Mouse (Mus musculus) small intestine, adult 2 months (tissue): ENCODE measurements around the gene Pus10. TPM values are rescaled to one million over a fixed set of nuclear protein-coding genes. Genes with fewer than 3 reads are reported as not detected.

Experiments used
- H3K27ac ChIP-seq: fragments of 200-500 bp; 2 replicates; pipeline ENCODE4 v1.5.1; 2012; ENCODE audit warnings: low read depth, low read length, control low read depth, inconsistent platforms; ENCODE audit not compliant: insufficient read depth
- H3K27me3 ChIP-seq: fragments of 200-500 bp; 2 replicates; pipeline ENCODE4 v1.6.1; 2012; ENCODE audit warnings: mild to moderate bottlenecking, moderate library complexity, low read length, inconsistent platforms; ENCODE audit not compliant: control insufficient read depth, insufficient read depth
- H3K36me3 ChIP-seq: fragments of 200-500 bp; 2 replicates; pipeline ENCODE4 v1.6.1; 2012; ENCODE audit warnings: mild to moderate bottlenecking, low read length, control low read depth, inconsistent platforms; ENCODE audit not compliant: control insufficient read depth, insufficient read depth
- H3K4me1 ChIP-seq: fragments of 200-500 bp; 2 replicates; pipeline ENCODE4 v1.6.1; 2012; ENCODE audit warnings: low read length, inconsistent platforms, mixed read lengths; ENCODE audit not compliant: control insufficient read depth, insufficient read depth, insufficient read length
- H3K4me3 ChIP-seq: fragments of 200-500 bp; 2 replicates; pipeline ENCODE4 v1.5.1; 2012; ENCODE audit warnings: low read depth, mild to moderate bottlenecking, control low read depth, inconsistent platforms, low read length, moderate library complexity
- CTCF ChIP-seq: fragments of 200-500 bp; IDR thresholded peaks from 2 replicates; pipeline ENCODE4 v1.5.1; 2012; ENCODE audit warnings: low read depth, mild to moderate bottlenecking, control low read depth, inconsistent platforms, low read length, moderate library complexity, mixed read lengths; ENCODE audit not compliant: insufficient replicate concordance, insufficient read length; ENCODE audit errors: extremely low read depth
- POLR2A ChIP-seq: fragments of 200-500 bp; IDR thresholded peaks from 2 replicates; pipeline ENCODE4 v1.6.1; 2012; ENCODE audit warnings: low read depth, mild to moderate bottlenecking, control low read depth, inconsistent platforms, low read length, moderate library complexity
- WGBS: fragments of 180-500 bp; shearing (Covaris S2); methylation state at CpG from one replicate; pipeline ENCODE4 v1.1.7; 2018; 5-methylcytosine and 5-hydroxymethylcytosine counted together
- polyA plus RNA-seq: library from polyadenylated mRNA; depleted of rRNA; stranded (reverse); fragments of >200 nt; gene quantifications from 2 replicates; pipeline ENCODE4 v1.2.3, GENCODE M21; 2012

The Pus10 gene
- polyA plus RNA-seq, 1 experiment, result 0.51 TPM

DNA sequence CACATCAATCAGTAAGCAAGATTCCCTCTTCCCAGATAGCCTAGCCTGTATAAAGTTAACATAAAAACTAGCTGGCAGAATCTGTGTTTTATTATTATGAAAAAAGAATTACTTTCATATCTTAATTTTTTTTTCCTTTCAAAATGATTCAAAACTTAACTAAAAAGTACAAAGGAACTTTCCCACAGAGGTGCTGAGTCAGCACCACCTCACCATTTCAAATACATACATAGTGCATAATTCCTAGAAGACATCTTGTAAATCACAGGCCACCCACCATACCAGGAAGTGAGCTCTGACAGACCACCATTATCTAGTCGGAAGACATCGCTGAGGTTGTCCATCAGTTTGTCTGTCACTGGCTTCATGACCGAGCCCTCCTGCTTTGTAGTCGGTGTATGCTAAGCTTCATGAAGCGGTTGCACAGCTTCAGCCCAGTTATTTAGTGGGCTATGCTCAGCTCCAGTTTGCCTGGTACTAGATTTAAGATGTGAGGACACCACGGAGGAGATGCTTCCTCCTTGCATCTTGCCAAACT lies 69.3 kb downstream of the Pus10 start:
- H3K27me3 ChIP-seq, result no peaks in the 10 kb centered on the region
- H3K27ac ChIP-seq, result no peak overlapping the region
- H3K4me3 ChIP-seq, result no peak overlapping the region
- TF ChIP-seq POLR2A, result no peak
- TF ChIP-seq CTCF, result no peak
- H3K4me1 ChIP-seq, result no peaks in the 10 kb centered on the region
- peaks cover 7% of the 10 kb centered on the region for H3K36me3 ChIP-seq
- WGBS, result 92% methylated on average over 6 of the region's 6 CpGs

DNA sequence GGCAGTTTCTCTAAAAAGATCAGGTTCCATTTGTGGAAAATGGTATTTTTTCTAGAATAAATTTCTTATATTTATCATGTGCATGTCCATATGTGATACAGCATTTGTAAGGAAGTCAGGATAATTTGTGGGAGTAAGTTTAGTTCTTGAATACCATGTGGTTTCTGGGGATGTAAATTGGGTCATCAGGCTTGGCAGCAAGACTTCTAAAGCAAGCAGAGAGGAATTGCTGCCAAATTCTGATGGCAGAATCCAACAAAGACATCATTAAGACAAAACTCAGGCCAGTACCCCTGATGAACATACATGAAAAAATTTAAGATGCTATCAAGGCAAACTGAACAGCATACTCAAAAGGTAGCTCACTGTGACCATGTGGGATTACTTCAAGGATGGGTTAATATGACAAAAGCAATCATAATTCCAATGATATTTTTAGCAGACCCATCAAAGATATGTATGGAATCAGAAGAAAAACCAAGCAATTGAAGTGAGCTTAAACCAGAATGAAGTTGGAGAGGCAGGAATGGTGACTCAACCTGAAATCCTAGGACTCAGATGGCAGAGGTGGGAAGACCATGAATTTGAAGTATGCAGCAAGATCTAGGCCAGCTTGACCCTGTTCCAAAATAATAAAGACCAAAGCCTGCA lies 70.5 kb downstream of the Pus10 start:
- H3K27ac ChIP-seq, result no peak overlapping the region

DNA sequence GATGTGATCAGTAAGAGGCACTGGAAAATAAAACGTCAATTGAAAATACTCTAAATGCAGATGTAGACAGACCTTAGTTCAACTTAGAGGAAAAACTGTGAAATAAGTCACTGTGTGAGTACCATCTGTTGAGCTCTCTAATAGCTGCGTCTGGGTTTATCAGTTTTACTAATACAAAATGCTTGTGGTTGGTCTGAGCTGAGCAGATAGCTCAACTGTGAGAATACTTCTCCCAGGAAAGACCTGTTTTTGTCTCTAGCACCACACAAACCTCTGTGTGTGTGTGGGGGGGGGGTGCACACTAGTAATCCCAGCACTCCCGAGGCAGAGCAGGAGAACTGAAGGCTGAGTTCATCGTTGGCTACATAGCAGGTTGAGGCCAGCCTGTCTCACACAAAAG lies 75.4 kb downstream of the Pus10 start:
- Histone ChIP-seq H3K36me3 (peaks cover 23% of the 10 kb centered on the region), H3K4me3 (no peak overlapping the region), H3K27ac (no peak overlapping the region), H3K4me1 (no peaks in the 10 kb centered on the region), H3K27me3 (no peaks in the 10 kb centered on the region)
- WGBS, result 83% methylated on average over 4 of the region's 4 CpGs
- no peak for TF ChIP-seq POLR2A
- no peak for TF ChIP-seq CTCF

More for the DNA sequence above, 70.5 kb downstream of the Pus10 start:
- H3K4me1 ChIP-seq, result no peaks in the 10 kb centered on the region
- TF ChIP-seq POLR2A (no peak), CTCF (no peak)
- no peaks in the 10 kb centered on the region for H3K27me3 ChIP-seq
- H3K4me3 ChIP-seq, result no peak overlapping the region
- peaks cover 8% of the 10 kb centered on the region for H3K36me3 ChIP-seq

DNA sequence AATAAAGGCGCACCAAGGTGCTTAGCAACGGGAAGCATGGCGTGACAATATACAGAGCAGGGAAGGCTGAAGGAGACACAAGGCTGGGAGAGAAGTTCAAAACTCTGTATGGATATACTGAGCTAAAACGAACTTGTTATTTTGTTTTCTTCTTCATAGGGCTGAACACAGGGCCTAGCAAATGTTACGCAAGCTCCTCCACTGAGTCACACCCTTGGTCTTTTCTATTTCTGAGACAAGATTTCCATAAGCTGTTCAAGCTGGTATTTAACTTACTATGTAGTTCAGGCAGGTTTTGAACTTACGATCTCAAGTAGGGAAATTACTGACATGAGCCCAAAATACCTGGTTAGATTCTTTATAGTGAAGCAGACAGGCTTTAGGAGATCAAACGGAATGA lies 75.9 kb downstream of the Pus10 start:
- no peaks in the 10 kb centered on the region for H3K4me1 ChIP-seq
- H3K4me3 ChIP-seq, result no peak overlapping the region
- no peak overlapping the region for H3K27ac ChIP-seq
- H3K27me3 ChIP-seq, result no peaks in the 10 kb centered on the region
- 92% methylated on average over 7 of the region's 7 CpGs for WGBS
- peaks cover 21% of the 10 kb centered on the region for H3K36me3 ChIP-seq
- no peak for TF ChIP-seq POLR2A
- no peak for TF ChIP-seq CTCF

DNA sequence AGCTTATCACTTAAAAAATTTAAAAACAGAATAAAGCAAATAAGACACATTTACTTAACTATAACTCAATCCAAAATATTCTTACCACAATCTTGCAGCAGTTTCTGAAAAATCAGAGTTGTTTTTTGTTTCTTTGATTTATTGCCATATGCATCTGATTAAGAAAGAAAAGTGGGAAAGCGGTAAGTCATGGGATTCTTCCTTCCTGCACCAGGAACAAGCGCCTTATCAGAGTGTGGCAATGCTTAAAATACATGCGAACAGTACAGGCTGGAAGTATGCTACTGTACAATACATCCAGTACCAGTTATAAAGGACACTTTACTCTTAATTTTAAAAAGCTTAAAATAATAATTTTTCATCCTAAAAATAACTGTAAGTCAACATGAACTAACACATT lies 78.9 kb downstream of the Pus10 start:
- Histone ChIP-seq H3K27ac (no peak overlapping the region), H3K4me3 (no peak overlapping the region), H3K36me3 (peaks cover 22% of the 10 kb centered on the region), H3K4me1 (no peaks in the 10 kb centered on the region), H3K27me3 (no peaks in the 10 kb centered on the region)
- 92% methylated on average over 3 of the region's 3 CpGs for WGBS
- TF ChIP-seq CTCF, result no peak

DNA sequence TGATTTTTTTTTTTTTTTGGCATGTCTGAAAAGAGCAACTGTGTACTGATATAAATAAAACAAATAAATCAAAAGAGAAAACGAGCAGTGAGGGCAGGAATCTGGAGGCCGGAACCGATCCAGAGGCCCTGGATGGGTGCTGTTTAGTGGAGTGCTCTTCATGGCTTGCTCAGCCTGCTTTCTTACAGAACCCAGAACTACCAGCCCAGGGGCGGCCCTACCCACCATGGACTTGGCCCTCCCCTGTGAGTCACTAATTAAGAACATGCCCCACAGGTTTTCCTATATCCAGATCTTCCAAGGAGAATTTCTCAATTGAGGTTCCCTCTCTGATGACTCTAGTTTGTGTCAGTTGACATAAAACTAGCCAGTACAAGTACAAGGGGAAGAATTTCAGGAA lies 80.6 kb downstream of the Pus10 start:
- Histone ChIP-seq H3K4me1 (no peaks in the 10 kb centered on the region), H3K27me3 (no peaks in the 10 kb centered on the region), H3K27ac (no peak overlapping the region), H3K36me3 (peaks cover 19% of the 10 kb centered on the region), H3K4me3 (no peak overlapping the region)
- 70% methylated on average over 4 of the region's 4 CpGs for WGBS
- no peak for TF ChIP-seq POLR2A

DNA sequence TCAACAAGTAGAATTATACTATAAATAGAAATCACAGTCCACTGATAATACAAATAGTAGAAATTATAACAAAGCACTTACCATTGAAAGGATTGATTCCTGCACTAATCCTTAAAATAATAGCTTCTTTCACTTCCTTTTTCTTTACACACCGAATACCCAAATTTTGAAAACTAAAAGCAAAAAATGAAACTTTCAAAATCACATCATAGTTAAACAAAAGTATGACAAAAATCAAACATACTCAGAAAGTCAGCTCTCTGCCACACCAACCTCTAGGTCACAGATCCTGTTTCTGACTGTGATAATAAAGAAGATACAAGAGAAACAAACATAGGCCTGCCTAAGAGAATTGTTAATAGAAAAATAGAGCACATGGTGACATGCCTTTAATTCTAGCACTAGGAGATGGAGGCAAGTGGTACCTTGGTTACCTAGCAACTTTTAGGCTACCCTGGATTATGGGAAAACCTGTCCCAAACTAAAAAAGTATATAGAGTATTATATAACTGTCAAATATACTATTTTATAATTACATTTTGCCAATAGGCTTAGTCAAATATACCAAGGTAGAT lies 87.7 kb downstream of the Pus10 start:
- no peaks in the 10 kb centered on the region for H3K4me1 ChIP-seq
- peaks cover 9% of the 10 kb centered on the region for H3K36me3 ChIP-seq
- H3K27ac ChIP-seq, result no peak overlapping the region
- WGBS, result 85% methylated on average over 1 of the region's 1 CpGs
- no peak overlapping the region for H3K4me3 ChIP-seq
- H3K27me3 ChIP-seq, result no peaks in the 10 kb centered on the region
- TF ChIP-seq CTCF (no peak), POLR2A (no peak)

DNA sequence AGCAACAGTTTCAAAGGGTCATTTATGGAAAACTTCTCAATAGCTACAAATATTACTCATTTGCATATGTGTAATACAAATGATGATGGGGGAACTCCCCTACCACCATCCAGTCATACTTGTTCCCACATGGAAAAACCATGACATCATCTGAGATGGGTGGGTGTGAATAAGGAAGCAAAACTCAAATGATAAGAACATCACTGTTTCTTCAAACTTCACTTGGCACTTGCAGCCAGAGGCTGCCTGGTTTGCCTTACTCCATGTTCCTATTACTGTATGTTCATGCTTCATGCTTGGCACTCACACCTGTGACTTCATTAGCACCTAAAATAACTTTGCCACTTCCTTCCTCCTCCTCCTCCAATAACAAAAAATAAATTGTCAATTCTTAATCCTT lies 88.9 kb downstream of the Pus10 start:
- no peaks in the 10 kb centered on the region for H3K27me3 ChIP-seq
- no peaks in the 10 kb centered on the region for H3K4me1 ChIP-seq
- H3K27ac ChIP-seq, result no peak overlapping the region
- H3K36me3 ChIP-seq, result peaks cover 7% of the 10 kb centered on the region
- TF ChIP-seq POLR2A (no peak), CTCF (no peak)
- H3K4me3 ChIP-seq, result no peak overlapping the region
